Mouse (Mus musculus): ENCODE results near the gene Fndc3b. TPM values are rescaled to one million over a fixed set of nuclear protein-coding genes. Genes with fewer than 3 reads are reported as not detected.
A peak's percentile ranks its signal among the peaks of the same experiment; 100 is the strongest.

Fndc3b gene
- total RNA-seq, 2 experiments from 2014 or later, result 20.6 to 22.0 TPM

- no peak for DNase-seq
Observed at GRCm38 (mm10) chr3:27555401-27555940, 155.6 kb downstream of the Fndc3b start.

- DNase-seq, result no peak
Observed at GRCm38 (mm10) chr3:27554325-27554724, 156.8 kb downstream of the Fndc3b start.

GRCm38 (mm10) chr3:27553781-27554180 lies 157.3 kb downstream of the Fndc3b start:
- no peak for DNase-seq

GRCm38 (mm10) chr3:27551005-27551404 lies 160.1 kb downstream of the Fndc3b start:
- no peak for DNase-seq

GRCm38 (mm10) chr3:27550409-27550808 lies 160.7 kb downstream of the Fndc3b start:
- DNase-seq, result no peak

GRCm38 (mm10) chr3:27545651-27546050 lies 165.5 kb downstream of the Fndc3b start:
- DNase-seq, result no peak

GRCm38 (mm10) chr3:27544061-27544460 lies 167.0 kb downstream of the Fndc3b start:
- no peak for DNase-seq

GRCm38 (mm10) chr3:27541841-27542240 lies 169.3 kb downstream of the Fndc3b start:
- no peak for DNase-seq

- no peak for DNase-seq
Observed at GRCm38 (mm10) chr3:27541181-27541580, 169.9 kb downstream of the Fndc3b start.

- DNase-seq, result no peak
Observed at GRCm38 (mm10) chr3:27534208-27534607, 176.9 kb downstream of the Fndc3b start.

GRCm38 (mm10) chr3:27533721-27534120 lies 177.4 kb downstream of the Fndc3b start:
- DNase-seq, result no peak

- no peak for DNase-seq
Observed at GRCm38 (mm10) chr3:27531993-27532392, 179.1 kb downstream of the Fndc3b start.

GRCm38 (mm10) chr3:27530370-27530769 lies 180.7 kb downstream of the Fndc3b start:
- no peak for DNase-seq

- DNase-seq, result no peak
Observed at GRCm38 (mm10) chr3:27529221-27530051, 181.7 kb downstream of the Fndc3b start.

- no peak for DNase-seq
Observed at GRCm38 (mm10) chr3:27526991-27527390, 184.1 kb downstream of the Fndc3b start.

- no peak for DNase-seq
Observed at GRCm38 (mm10) chr3:27523176-27523936, 187.8 kb downstream of the Fndc3b start.

- DNase-seq, result no peak
Observed at GRCm38 (mm10) chr3:27520391-27520790, 190.7 kb downstream of the Fndc3b start.

GRCm38 (mm10) chr3:27519481-27519880 lies 191.6 kb downstream of the Fndc3b start:
- DNase-seq, result no peak

- peak; percentile 15 for DNase-seq
Observed at GRCm38 (mm10) chr3:27518935-27519334, 192.2 kb downstream of the Fndc3b start.

GRCm38 (mm10) chr3:27516536-27516935 lies 194.6 kb downstream of the Fndc3b start:
- DNase-seq, result no peak

GRCm38 (mm10) chr3:27511765-27512164 lies 199.3 kb downstream of the Fndc3b start:
- no peak for DNase-seq

- DNase-seq, result no peak
Observed at GRCm38 (mm10) chr3:27506886-27507285, 204.2 kb downstream of the Fndc3b start.

- no peak for DNase-seq
Observed at GRCm38 (mm10) chr3:27505582-27505981, 205.5 kb downstream of the Fndc3b start.

Measured in gastrocnemius, postnatal 25 days (tissue).